In the genomic region with DNA sequence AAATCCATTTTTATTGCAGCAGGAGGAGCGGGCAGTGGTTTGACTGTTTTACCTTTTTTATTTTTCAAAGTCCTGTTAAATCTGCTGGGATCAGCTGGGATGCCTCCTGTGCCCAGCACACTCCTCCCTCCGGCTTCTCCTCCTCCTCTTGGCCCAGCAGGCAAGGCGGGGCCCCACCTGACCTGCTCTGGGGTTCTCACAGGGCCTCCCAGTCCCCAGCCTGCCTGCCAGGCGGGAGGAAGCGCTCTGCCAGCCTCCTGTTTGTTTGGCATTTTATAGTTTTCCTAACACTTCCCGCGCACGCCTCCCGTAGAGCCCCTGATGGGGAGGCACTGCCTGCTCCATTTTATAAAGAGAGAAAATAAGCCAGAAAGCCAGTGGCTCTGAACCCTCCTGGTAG, we compare ENCODE assay signal across 8 mouse cellular contexts. TPM values are rescaled to one million over a fixed set of nuclear protein-coding genes. Genes with fewer than 3 reads are reported as not detected.
DNase-seq lines count a peak whose midpoint lies in the region; ATAC-seq lines count a peak whose summit lies in the region.
"Had no signal": no experiment of that assay in that cellular context is flagged by ENCODE, and none has a peak within 500 bp of the region (broad histone marks: within the 10 kb centered on the region; RNA-seq: fewer than 3 reads in every experiment).

No protein-coding gene starts in this region.

- H3K27me3 ChIP-seq in embryonic facial prominence, embryonic 15.5 days: peaks cover 2% of the 10 kb centered on the region; the same call in 1 of the 2 replicates
- H3K27me3 ChIP-seq in hindbrain, embryonic 15.5 days: peaks cover 6% of the 10 kb centered on the region; the same call in 1 of the 2 replicates
- no peaks in the 10 kb centered on the region for H3K27me3 ChIP-seq in stomach, embryonic 15.5 days (replicated peaks)

- no peaks in the 10 kb centered on the region for H3K9me3 ChIP-seq in embryonic facial prominence, embryonic 15.5 days (replicated peaks)
- no peaks in the 10 kb centered on the region for H3K9me3 ChIP-seq in hindbrain, embryonic 15.5 days
- no peaks in the 10 kb centered on the region for H3K9me3 ChIP-seq in stomach, embryonic 15.5 days

- H3K9ac ChIP-seq in embryonic facial prominence, embryonic 15.5 days: no peak overlapping the region
- H3K9ac ChIP-seq in hindbrain, embryonic 15.5 days: no peak overlapping the region
- no peak overlapping the region for H3K9ac ChIP-seq in stomach, embryonic 15.5 days

- DNase-seq in urinary bladder, postnatal 14 days (ENCODE audit: low spot score): peak; percentile 55
- no peak for DNase-seq in urinary bladder, adult 2 months (ENCODE audit: low spot score)
- peak; percentile 34 for DNase-seq in liver
- DNase-seq in thymus, adult 18-20 months: no peak

- WGBS in embryonic facial prominence, embryonic 15.5 days: 14% methylated on average over 9 of the region's 9 CpGs
- 12% methylated on average over 9 of the region's 9 CpGs for WGBS in hindbrain, embryonic 15.5 days
- 23% methylated on average over 9 of the region's 9 CpGs for whole genome bisulfite sequencing in stomach, embryonic 15.5 days

- H3K4me1 ChIP-seq in embryonic facial prominence, embryonic 15.5 days: peaks cover 72% of the 10 kb centered on the region
- peaks cover 83% of the 10 kb centered on the region for H3K4me1 ChIP-seq in hindbrain, embryonic 15.5 days (replicated peaks)
- H3K4me1 ChIP-seq in stomach, embryonic 15.5 days: peaks cover 47% of the 10 kb centered on the region

- H3K4me2 ChIP-seq in embryonic facial prominence, embryonic 15.5 days (replicated peaks): peak overlapping the region; percentile 24
- H3K4me2 ChIP-seq in hindbrain, embryonic 15.5 days: 0 out of 2 replicates have a peak overlapping the region, but pooled peaks have one; percentile 1
- H3K4me2 ChIP-seq in stomach, embryonic 15.5 days: peak overlapping the region; percentile 21; the same call in 1 of the 2 replicates

- peak overlapping the region; percentile 79 for H3K27ac ChIP-seq in embryonic facial prominence, embryonic 15.5 days (replicated peaks)
- H3K27ac ChIP-seq in hindbrain, embryonic 15.5 days (replicated peaks): peak overlapping the region; percentile 64
- H3K27ac ChIP-seq in stomach, embryonic 15.5 days: peak overlapping the region; percentile 79
- H3K27ac ChIP-seq: macrophage had no signal

- H3K4me3 ChIP-seq in embryonic facial prominence, embryonic 15.5 days (replicated peaks): no peak overlapping the region
- H3K4me3 ChIP-seq in hindbrain, embryonic 15.5 days: no peak overlapping the region
- H3K4me3 ChIP-seq in stomach, embryonic 15.5 days (replicated peaks): no peak overlapping the region

- ATAC-seq in embryonic facial prominence, embryonic 15.5 days (ENCODE audit: insufficient number of reproducible peaks, low FRiP score, low TSS enrichment, low read depth): peak; percentile 61
- no peak for ATAC-seq in hindbrain, embryonic 15.5 days (ENCODE audit: low FRiP score, low read depth)
- ATAC-seq in stomach, embryonic 15.5 days (ENCODE audit: insufficient read depth, low FRiP score, low read depth): peak; percentile 63; the same call in 1 of the 2 replicates

- no peaks in the 10 kb centered on the region for H3K36me3 ChIP-seq in embryonic facial prominence, embryonic 15.5 days
- no peaks in the 10 kb centered on the region for H3K36me3 ChIP-seq in hindbrain, embryonic 15.5 days
- H3K36me3 ChIP-seq in stomach, embryonic 15.5 days: no peaks in the 10 kb centered on the region

RNA-seq across cellular contexts. Expression of gene Flrt1, which starts 30.5 kb away (rescaled TPM):
- 0.37 and 0.66 TPM in 2 replicates for polyA plus RNA-seq in urinary bladder, adult 2 months (2012; rRNA removed)
- 13.5 and 19.2 TPM in 2 replicates for polyA plus RNA-seq in embryonic facial prominence, embryonic 15.5 days (2015; fragmentation: Nextera tagmentation; extraction: Ambion mirVana)
- 9.8 and 11.1 TPM in 2 replicates for polyA plus RNA-seq in hindbrain, embryonic 15.5 days (2015; fragmentation: Nextera tagmentation; extraction: Ambion mirVana)
- 3.5 and 4.2 TPM in 2 replicates for polyA plus RNA-seq in stomach, embryonic 15.5 days (2015; fragmentation: Nextera tagmentation; extraction: Ambion mirVana)
- polyA plus RNA-seq: macrophage had no signal

Comparison
In these comparisons a context has a peak if more than half of its experiments do, and no peak if none do; other contexts are left out.
1. DNase-seq: peak in urinary bladder, postnatal 14 days (single experiment) and liver (single experiment); none in urinary bladder, adult 2 months (single experiment) and thymus, adult 18-20 months (0 of 2).
2. Peak in every context shown above with its lines, with median percentiles within 50 percentile points of each other: H3K27ac ChIP-seq and H3K4me2 ChIP-seq.